ENCODE assay signal across 18 mouse cellular contexts in the genomic region with DNA sequence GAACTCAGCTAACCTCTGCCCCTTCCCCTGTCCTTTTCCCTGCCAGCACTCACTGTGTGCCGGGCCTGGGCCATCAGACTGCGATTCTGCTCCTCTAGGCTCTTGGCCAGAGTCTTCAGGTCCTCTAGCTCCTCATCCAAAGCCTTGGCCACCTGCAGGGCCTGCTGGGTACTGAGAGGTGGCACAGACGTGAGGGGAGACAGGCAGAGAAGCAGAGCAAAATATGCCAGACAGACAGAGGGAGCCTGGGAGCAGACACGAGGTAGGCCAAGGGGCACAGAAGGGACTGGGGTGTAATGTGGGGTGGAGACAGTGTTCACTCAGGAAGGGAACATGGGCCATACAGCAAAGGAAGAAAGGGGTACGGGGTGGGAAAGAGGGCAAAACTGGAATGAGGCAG. TPM values are rescaled to one million over a fixed set of nuclear protein-coding genes. Genes with fewer than 3 reads are reported as not detected.
DNase-seq lines count a peak whose midpoint lies in the region; TF ChIP-seq lines count a peak whose summit lies in the region.
"Had no signal": no experiment of that assay in that cellular context is flagged by ENCODE, and none has a peak within 500 bp of the region (broad histone marks: within the 10 kb centered on the region; RNA-seq: fewer than 3 reads in every experiment).

No protein-coding gene starts in this region.

- H3K27ac ChIP-seq in layer of hippocampus, adult 2 months, result no peak overlapping the region
- H3K27ac ChIP-seq in CH12.LX (ENCODE audit: insufficient read depth, low read depth), result no peak overlapping the region
- H3K27ac ChIP-seq in embryonic facial prominence, embryonic 10.5 days (replicated peaks), result 0 out of 2 replicates have a peak overlapping the region, but pooled peaks have one; percentile 7
- H3K27ac ChIP-seq: embryonic facial prominence, embryonic 15.5 days; heart, embryonic 15.5 days; stomach, embryonic 15.5 days had no signal

- H3K4me3 ChIP-seq in layer of hippocampus, adult 2 months, result no peak overlapping the region
- no peak overlapping the region for H3K4me3 ChIP-seq in CH12.LX (replicated peaks in 1 of 3; ENCODE audit: low read depth in 2 of 3, low read length in 2 of 3, poor library complexity in 1 of 3)
- no peak overlapping the region for H3K4me3 ChIP-seq in embryonic facial prominence, embryonic 10.5 days
- H3K4me3 ChIP-seq: embryonic facial prominence, embryonic 15.5 days; heart, embryonic 15.5 days; stomach, embryonic 15.5 days had no signal

- 0 out of 2 replicates have a peak, but pooled peaks have one; percentile 17 for TF ChIP-seq CTCF in layer of hippocampus, adult 2 months (conservative IDR thresholded peaks at IDR 0.05)
- peak in 1 of 2 experiments; percentile 24; a peak in 1 of 4 replicates for TF ChIP-seq CTCF in CH12.LX (conservative IDR thresholded peaks at IDR 0.05 in 1 of 2, IDR thresholded peaks at IDR 0.05 in 1 of 2; ENCODE audit: low read depth in 2 of 2, low read length in 2 of 2)

- no peak for DNase-seq in layer of hippocampus, adult 2 months (ENCODE audit: low spot score in 2 of 2)
- DNase-seq in layer of hippocampus, adult 9-10 months (ENCODE audit: low spot score), result no peak
- DNase-seq in CH12.LX (ENCODE audit: extremely low read depth) (no peak), adipocyte (ENCODE audit: low spot score) (peak; percentile 8)
- no peak for DNase-seq in embryonic facial prominence, embryonic 10.5 days (ENCODE audit: low spot score)
- DNase-seq in urinary bladder, adult 2 months (ENCODE audit: low spot score), result no peak
- no peak for DNase-seq in right cerebral cortex, adult 18-20 months
- DNase-seq: adrenal gland, postnatal 25 days; kidney, postnatal 36 days; thymus, postnatal 36 days had no signal

- H3K79me2 ChIP-seq in CH12.LX (replicated peaks; ENCODE audit: control insufficient read depth, extremely low read depth, insufficient read depth, poor library complexity, severe bottlenecking), result no peaks in the 10 kb centered on the region

- no peak overlapping the region for H3K9ac ChIP-seq in CH12.LX (ENCODE audit: insufficient read depth, low read depth)
- H3K9ac ChIP-seq: embryonic facial prominence, embryonic 15.5 days; heart, embryonic 15.5 days; stomach, embryonic 15.5 days had no signal

- H3K4me1 ChIP-seq in CH12.LX (ENCODE audit: control insufficient read depth in 1 of 2, insufficient read depth in 2 of 2), result peaks cover 0 to 22% of the 10 kb centered on the region in 2 experiments; a peak in 3 of 4 replicates
- peaks cover 47% of the 10 kb centered on the region for H3K4me1 ChIP-seq in embryonic facial prominence, embryonic 10.5 days

- H3K4me2 ChIP-seq in CH12.LX (ENCODE audit: insufficient read depth, low read depth, poor library complexity, severe bottlenecking), result no peak overlapping the region
- H3K4me2 ChIP-seq: embryonic facial prominence, embryonic 15.5 days; heart, embryonic 15.5 days; liver, embryonic 11.5 days; stomach, embryonic 15.5 days had no signal

- TF ChIP-seq RAD21 in CH12.LX (IDR thresholded peaks at IDR 0.05; ENCODE audit: low read depth, low read length), result no peak

- no peak for TF ChIP-seq EP300 in CH12.LX (IDR thresholded peaks at IDR 0.05; ENCODE audit: low read length)

- dilution Hi-C loops in CH12.LX (cut with MboI; ENCODE audit: extremely low pct_ligation_motif_present, extremely low pct_unique_long_range_greater_than_20kb, low sequenced_read_pairs), result no loop called here

- peaks cover 79% of the 10 kb centered on the region for H3K27me3 ChIP-seq in CH12.LX (replicated peaks)
- peaks cover 62% of the 10 kb centered on the region for H3K27me3 ChIP-seq in embryonic facial prominence, embryonic 10.5 days (replicated peaks; ENCODE audit: low read depth, poor library complexity, severe bottlenecking)

- in situ Hi-C loops in CH12.LX (cut with MboI; ENCODE audit: low pct_ligation_motif_present, low pct_unique_long_range_greater_than_20kb, low sequenced_read_pairs), result no loop called here

- no peaks in the 10 kb centered on the region for H3K9me3 ChIP-seq in CH12.LX (replicated peaks; ENCODE audit: low read length)
- H3K9me3 ChIP-seq in embryonic facial prominence, embryonic 10.5 days, result no peaks in the 10 kb centered on the region
- H3K9me3 ChIP-seq: embryonic facial prominence, embryonic 15.5 days; heart, embryonic 15.5 days; stomach, embryonic 15.5 days had no signal

- no peaks in the 10 kb centered on the region for H3K36me3 ChIP-seq in CH12.LX (replicated peaks in 1 of 2; ENCODE audit: control insufficient read depth in 1 of 2, insufficient read depth in 1 of 2, low read length in 1 of 2)
- no peaks in the 10 kb centered on the region for H3K36me3 ChIP-seq in embryonic facial prominence, embryonic 10.5 days (replicated peaks)
- H3K36me3 ChIP-seq: embryonic facial prominence, embryonic 15.5 days; heart, embryonic 15.5 days; stomach, embryonic 15.5 days had no signal

- WGBS in embryonic facial prominence, embryonic 10.5 days, result 68% methylated on average over 5 of the region's 5 CpGs

- TF ChIP-seq POLR2A in CH12.LX (IDR thresholded peaks at IDR 0.05; ENCODE audit: low read depth, low read length), result no peak

TF ChIP-seq in CH12.LX, 34 proteins besides CTCF, POLR2A, EP300 and RAD21:
- 0 out of 2 replicates have a peak, but pooled peaks have one; percentile 9 for TF ChIP-seq SMC3 (IDR thresholded peaks at IDR 0.05; ENCODE audit: low read depth, low read length)
- TF ChIP-seq ZMIZ1 (IDR thresholded peaks at IDR 0.05; ENCODE audit: low read depth, low read length), result no peak
TF ChIP-seq in CH12.LX: peak in this region for 1.

RNA-seq across cellular contexts. Expression of gene Ccdc155, which starts 11.3 kb away (rescaled TPM):
- total RNA-seq in layer of hippocampus, adult 2 months (2021), result 1 to 10 TPM; 3.5 to 3.9 TPM
- 0.04 TPM in 1 of 2 replicates, not detected in the other for total RNA-seq in CH12.LX (2012; rRNA removed)
- not detected in 2 replicates for total RNA-seq in CH12.LX (2014; rRNA removed)
- polyA plus RNA-seq in CH12.LX (2012; ENCODE audit: insufficient read length, low read depth), result not detected in 2 replicates
- 0.62 and 0.67 TPM in 2 replicates for polyA plus RNA-seq in embryonic facial prominence, embryonic 10.5 days (2016; fragmentation: Nextera tagmentation; extraction: Ambion mirVana)
- polyA plus RNA-seq in urinary bladder, adult 2 months (2012; rRNA removed), result 0.12 and 0.15 TPM in 2 replicates
- total RNA-seq: monocyte, adult 5-6 weeks had no signal

RNA-seq across cellular contexts. Expression of gene Pth2, which starts 12.6 kb away (rescaled TPM):
- not detected for total RNA-seq in layer of hippocampus, adult 2 months (2021)
- total RNA-seq in CH12.LX (2012; rRNA removed) (not detected in 2 replicates), CH12.LX (2014; rRNA removed) (not detected in 2 replicates)
- not detected in 2 replicates for polyA plus RNA-seq in CH12.LX (2012; ENCODE audit: insufficient read length, low read depth)
- not detected in 2 replicates for polyA plus RNA-seq in embryonic facial prominence, embryonic 10.5 days (2016; fragmentation: Nextera tagmentation; extraction: Ambion mirVana)
- polyA plus RNA-seq in urinary bladder, adult 2 months (2012; rRNA removed), result not detected in 2 replicates
- total RNA-seq: adrenal gland, postnatal 25 days; common myeloid progenitor, adult 5-6 weeks; gastrocnemius, postnatal 4 days; monocyte, adult 5-6 weeks had no signal
- polyA plus RNA-seq: embryonic facial prominence, embryonic 15.5 days; forebrain, embryonic 14.5 days; heart, embryonic 15.5 days; liver, embryonic 11.5 days; stomach, embryonic 15.5 days had no signal

RNA-seq across cellular contexts. Expression of gene Gfy, which starts 14.0 kb away (rescaled TPM):
- under 1 TPM in 1 of 2 experiments, not detected in 1; 0.20 TPM for total RNA-seq in layer of hippocampus, adult 2 months (2021)
- not detected in 2 replicates for total RNA-seq in CH12.LX (2012; rRNA removed)
- total RNA-seq in CH12.LX (2014; rRNA removed), result not detected in 2 replicates
- not detected in 2 replicates for polyA plus RNA-seq in CH12.LX (2012; ENCODE audit: insufficient read length, low read depth)
- 0.10 and 0.29 TPM in 2 replicates for polyA plus RNA-seq in embryonic facial prominence, embryonic 10.5 days (2016; fragmentation: Nextera tagmentation; extraction: Ambion mirVana)
- polyA plus RNA-seq in urinary bladder, adult 2 months (2012; rRNA removed), result 0.03 TPM in 1 of 2 replicates, not detected in the other
- total RNA-seq: adrenal gland, postnatal 25 days; common myeloid progenitor, adult 5-6 weeks; monocyte, adult 5-6 weeks had no signal
- polyA plus RNA-seq: forebrain, embryonic 14.5 days; heart, embryonic 15.5 days; liver, embryonic 11.5 days; stomach, embryonic 15.5 days had no signal

RNA-seq across cellular contexts. Expression of gene Dkkl1, which starts 18.5 kb away (rescaled TPM):
- 1 to 10 TPM; 1.6 TPM for total RNA-seq in layer of hippocampus, adult 2 months (2021)
- total RNA-seq in CH12.LX (2012; rRNA removed) (1.3 and 1.6 TPM in 2 replicates), CH12.LX (2014; rRNA removed) (0.22 and 0.24 TPM in 2 replicates)
- 0.44 and 0.60 TPM in 2 replicates for polyA plus RNA-seq in CH12.LX (2012; ENCODE audit: insufficient read length, low read depth)
- polyA plus RNA-seq in embryonic facial prominence, embryonic 10.5 days (2016; fragmentation: Nextera tagmentation; extraction: Ambion mirVana), result 1.2 and 2.0 TPM in 2 replicates
- polyA plus RNA-seq in urinary bladder, adult 2 months (2012; rRNA removed), result 5.1 and 7.5 TPM in 2 replicates
- total RNA-seq: adrenal gland, postnatal 25 days; gastrocnemius, postnatal 4 days had no signal

RNA-seq across cellular contexts. Expression of gene Tead2, which starts 22.1 kb away (rescaled TPM):
- total RNA-seq in layer of hippocampus, adult 2 months (2021), result 1 to 10 TPM; 4.3 to 5.7 TPM
- total RNA-seq in CH12.LX (2012; rRNA removed), result 0.38 and 0.71 TPM in 2 replicates
- total RNA-seq in CH12.LX (2014; rRNA removed), result 0.31 and 0.84 TPM in 2 replicates
- 2.5 and 3.0 TPM in 2 replicates for polyA plus RNA-seq in CH12.LX (2012; ENCODE audit: insufficient read length, low read depth)
- 394 and 421 TPM in 2 replicates for polyA plus RNA-seq in embryonic facial prominence, embryonic 10.5 days (2016; fragmentation: Nextera tagmentation; extraction: Ambion mirVana)
- polyA plus RNA-seq in urinary bladder, adult 2 months (2012; rRNA removed), result 29.1 and 29.2 TPM in 2 replicates
